Mouse (Mus musculus) liver, embryonic 18 days (tissue): ENCODE measurements around the gene Actl11. TPM values are rescaled to one million over a fixed set of nuclear protein-coding genes. Genes with fewer than 3 reads are reported as not detected.

ENCODE experiments used
- polyA plus RNA-seq: library from polyadenylated mRNA; depleted of rRNA; stranded (reverse); fragments of >200 nt; gene quantifications from 2 replicates; pipeline ENCODE4 v1.2.3, GENCODE M21; 2012; rRNA removed

Gene Actl11
- not detected in 2 replicates for polyA plus RNA-seq

DNA sequence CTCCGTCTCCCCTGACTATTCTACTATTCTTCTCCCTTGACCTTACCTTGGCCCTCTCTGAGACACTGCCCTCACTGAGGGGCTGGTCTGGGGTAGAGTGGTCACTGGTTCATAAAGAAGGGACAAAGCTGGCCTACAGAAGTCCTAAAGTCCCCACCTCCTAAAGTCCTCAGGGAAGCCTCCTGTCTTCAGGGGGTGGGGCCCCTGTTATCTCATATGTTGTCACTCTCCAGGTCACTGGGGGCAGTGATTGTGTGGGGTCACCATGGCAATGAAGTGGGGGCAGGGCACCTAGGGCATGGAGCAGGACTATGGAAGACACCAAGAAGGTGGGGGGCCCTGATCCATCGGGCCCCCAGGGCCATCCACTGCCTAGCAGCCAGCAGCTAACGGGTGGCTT, at the start of gene Actl11:
Gene Actl11 (plus strand): TSS at position 301 of the 400 bp plus-strand sequence.

DNA sequence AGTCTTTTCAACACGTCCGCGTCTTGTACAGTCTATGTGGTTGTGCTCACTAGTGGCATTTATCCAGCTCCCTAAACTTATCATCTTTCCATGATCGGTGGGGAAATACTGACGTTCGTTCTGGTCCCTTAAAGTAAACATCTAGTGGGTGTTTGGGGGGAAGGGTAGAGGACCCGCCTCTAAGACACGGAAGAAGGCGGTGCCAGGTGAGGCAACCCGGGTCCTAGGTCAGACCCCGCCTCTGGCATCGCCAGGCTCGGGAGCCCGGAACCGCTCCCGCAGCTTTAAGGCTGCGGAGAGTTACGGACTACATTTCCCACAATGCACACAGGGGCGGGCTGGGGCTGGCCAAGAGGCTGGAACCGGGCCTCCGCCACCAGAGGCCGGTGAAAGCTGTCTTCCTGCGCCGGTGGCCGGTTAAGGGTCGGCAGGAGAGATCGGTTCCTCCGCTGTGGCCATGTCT, 40.4 kb upstream of the Actl11 start, which contains the start of gene Mon1a:
Gene Mon1a (plus strand): TSS at position 348 of the 463 bp plus-strand sequence.

DNA sequence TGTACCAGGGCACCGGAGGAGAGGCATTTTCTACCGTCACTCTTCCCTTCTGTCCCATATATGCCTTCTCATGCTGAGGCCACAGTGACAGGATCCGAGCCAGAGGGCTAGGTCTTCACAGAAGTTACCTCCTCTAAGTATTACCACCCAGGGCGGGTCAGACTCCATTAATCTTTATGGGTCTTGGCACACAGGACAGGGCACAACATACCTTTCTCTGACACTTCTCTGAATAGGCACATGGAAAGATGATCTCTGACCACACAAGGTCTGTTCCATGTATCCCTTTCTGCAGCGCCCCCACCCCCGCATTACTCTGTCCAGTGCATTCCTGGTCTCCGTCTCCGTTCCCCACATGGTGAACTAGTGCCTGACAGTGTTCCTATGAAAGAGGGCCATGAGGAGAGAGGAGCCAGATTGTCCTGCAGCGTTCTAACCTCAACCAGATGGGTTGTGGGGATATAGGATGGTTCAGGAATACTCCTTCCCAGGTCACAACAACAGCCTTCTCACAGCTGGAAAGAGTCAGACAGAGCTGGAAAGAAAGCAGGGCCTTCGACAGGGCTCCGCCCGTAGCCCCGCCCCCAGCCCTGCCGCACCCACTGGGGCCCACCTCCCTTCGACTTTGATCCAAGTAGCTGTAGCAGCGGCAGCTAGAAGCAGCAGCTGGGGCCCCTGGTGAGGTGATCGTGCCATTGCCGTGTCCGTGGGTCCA, 21.9 kb upstream of the Actl11 start, which contains the start of gene Mst1r:
Gene Mst1r (plus strand): TSS at position 622 of the 715 bp plus-strand sequence.

DNA sequence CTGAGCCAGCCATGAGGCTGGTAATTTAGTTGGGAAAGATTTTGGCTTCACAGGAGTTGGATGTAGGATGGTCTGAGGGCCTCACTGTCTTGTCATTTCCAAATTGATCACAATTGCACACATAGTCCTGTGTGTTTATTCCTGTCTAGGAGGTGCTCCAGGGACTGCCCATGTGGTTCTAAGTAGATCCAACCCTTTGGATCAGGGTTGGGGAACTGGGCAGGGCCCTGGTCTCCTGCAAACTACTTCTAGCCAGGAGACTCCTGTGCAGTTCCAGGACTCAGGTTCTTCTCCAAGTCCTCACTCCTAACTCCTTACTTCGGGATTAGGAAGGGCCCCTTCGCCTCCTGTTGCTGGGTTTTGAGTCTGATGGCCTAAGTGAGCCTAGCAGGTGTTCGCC, 7.1 kb downstream of the Actl11 start, which contains the start of gene Camkv:
Gene Camkv (plus strand): TSS at position 301 of the 400 bp plus-strand sequence.

DNA sequence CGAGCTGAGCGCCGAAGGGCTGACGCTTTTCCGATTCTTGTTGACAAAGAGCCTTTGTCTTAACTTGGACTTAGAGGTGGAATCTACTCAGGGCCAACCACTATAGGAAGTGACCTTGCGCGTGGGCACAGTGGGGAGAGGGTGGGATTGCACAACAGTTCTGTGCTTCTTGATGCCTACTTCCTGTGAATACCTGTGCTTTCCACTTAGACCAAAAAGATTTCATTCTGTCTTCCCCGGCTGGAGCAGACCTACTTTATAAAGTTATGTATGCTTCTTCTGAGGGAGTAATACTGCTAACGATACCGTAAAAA, 21.6 kb downstream of the Actl11 start, which contains the start of gene Traip:
Gene Traip (plus strand): TSS at position 215 of the 314 bp plus-strand sequence.

DNA sequence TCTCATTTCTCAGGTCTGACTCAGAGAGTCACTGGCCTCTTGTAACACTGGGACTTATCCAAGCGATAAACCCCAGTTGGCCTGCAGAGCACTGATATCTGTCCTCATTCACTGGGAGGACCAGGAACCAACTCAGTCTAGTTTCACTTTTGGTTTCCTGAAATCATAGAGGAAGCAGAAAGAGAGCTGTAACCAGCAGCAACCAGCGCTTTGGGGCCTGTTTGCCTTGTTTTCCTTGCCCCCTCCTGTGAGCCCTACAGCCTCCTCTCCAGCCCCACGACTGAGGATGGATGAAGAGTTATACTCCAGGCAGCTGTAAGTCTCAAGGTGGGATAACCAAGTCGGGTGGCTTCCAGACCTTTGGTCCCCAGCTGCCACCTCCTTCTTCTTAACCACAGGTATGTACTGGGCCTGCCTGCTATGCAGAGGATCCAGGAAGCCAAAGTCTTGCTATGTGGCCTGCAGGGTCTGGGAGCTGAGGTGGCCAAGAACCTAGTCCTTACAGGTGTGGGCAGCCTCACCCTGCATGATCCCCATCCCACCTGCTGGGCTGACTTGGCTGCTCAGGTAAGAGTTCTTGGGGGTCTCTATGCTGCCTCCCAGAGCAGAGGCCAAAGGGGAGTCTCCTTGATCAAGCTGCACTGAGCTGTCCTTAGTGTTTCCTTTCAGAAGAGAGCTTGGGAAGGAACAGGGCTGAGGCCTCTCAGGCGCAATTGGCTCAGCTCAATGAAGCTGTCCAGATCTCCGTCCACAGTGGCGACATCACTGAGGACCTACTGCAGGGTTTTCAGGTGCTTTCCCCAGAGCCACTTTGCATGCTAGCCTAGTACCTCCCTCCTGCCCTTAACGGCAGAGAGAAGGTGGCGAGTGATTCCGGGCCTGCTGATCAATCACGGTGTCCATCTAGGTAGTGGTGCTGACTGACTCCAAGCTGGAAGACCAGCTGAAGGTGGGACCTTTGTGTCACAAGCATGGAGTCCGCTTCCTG, 47.4 kb downstream of the Actl11 start, which contains the start of gene Uba7:
Gene Uba7 (plus strand): TSS at position 107 of the 988 bp plus-strand sequence.

Other genes starting within 250 kb of the Actl11 start
- gene Gnat1, start 248.8 kb upstream of the Actl11 start, polyA plus RNA-seq: 0.65 and 0.76 TPM in 2 replicates
- 3.5 and 4.9 TPM in 2 replicates for gene Sema3f, start 218.0 kb upstream of the Actl11 start, polyA plus RNA-seq
- 33.4 and 38.1 TPM in 2 replicates for gene Rbm5, start 157.5 kb upstream of the Actl11 start, polyA plus RNA-seq
- 15.2 and 17.3 TPM in 2 replicates for gene Rbm6, start 55.2 kb upstream of the Actl11 start, polyA plus RNA-seq
- gene Mon1a, start 40.3 kb upstream of the Actl11 start, polyA plus RNA-seq: 5.2 and 5.3 TPM in 2 replicates
- 2.3 and 3.0 TPM in 2 replicates for gene Mst1r, start 21.6 kb upstream of the Actl11 start, polyA plus RNA-seq
- gene Camkv, start 7.2 kb downstream of the Actl11 start, polyA plus RNA-seq: 0.16 and 0.19 TPM in 2 replicates
- gene Traip, start 21.7 kb downstream of the Actl11 start, polyA plus RNA-seq: 3.0 TPM in 2 replicates
- gene Uba7, start 47.0 kb downstream of the Actl11 start, polyA plus RNA-seq: 108 and 109 TPM in 2 replicates
- 0.52 and 0.65 TPM in 2 replicates for gene Gm20661, start 54.6 kb downstream of the Actl11 start, polyA plus RNA-seq
- 16.2 and 17.0 TPM in 2 replicates for gene Inka1, start 57.4 kb downstream of the Actl11 start, polyA plus RNA-seq
- gene Cdhr4, start 64.0 kb downstream of the Actl11 start, polyA plus RNA-seq: 2.9 TPM in 2 replicates
- gene Gm20662, start 67.9 kb downstream of the Actl11 start, polyA plus RNA-seq: 1.1 TPM in 2 replicates
- 32.7 and 35.2 TPM in 2 replicates for gene Ip6k1, start 74.0 kb downstream of the Actl11 start, polyA plus RNA-seq
- gene Gmppb, start 120.8 kb downstream of the Actl11 start, polyA plus RNA-seq: 11.3 and 11.8 TPM in 2 replicates
- gene Amigo3, start 124.7 kb downstream of the Actl11 start, polyA plus RNA-seq: 0.44 and 0.62 TPM in 2 replicates
- gene Mst1, start 152.0 kb downstream of the Actl11 start, polyA plus RNA-seq: 92.9 and 96.0 TPM in 2 replicates
- gene Rnf123, start 154.9 kb downstream of the Actl11 start, polyA plus RNA-seq: 53.9 and 64.1 TPM in 2 replicates
- 81.3 and 81.5 TPM in 2 replicates for gene Apeh, start 166.1 kb downstream of the Actl11 start, polyA plus RNA-seq